Mouse (Mus musculus) 416B (cell line): ENCODE results near the gene Tsc22d4.
"Not testable (repeated sequence)": the region's sequence is repeated elsewhere in the genome, so short reads cannot be mapped to it uniquely, and the experiment has no call there.

Experiments used
- DNase-seq: peaks from one replicate; pipeline ENCODE4 v3.0.0; 2011; ENCODE audit warnings: low read depth

Gene Tsc22d4

GRCm38 (mm10) chr5:137745214-137746171, at the start of gene Tsc22d4:
Tsc22d4 (plus strand) TSS chr5:137745730.
- peak; percentile 98 for DNase-seq

GRCm38 (mm10) chr5:137695930-137696329, 49.6 kb upstream of the Tsc22d4 start:
- DNase-seq = peak; percentile 65

- no peak for DNase-seq
Measured at GRCm38 (mm10) chr5:137699080-137699479, 46.5 kb upstream of the Tsc22d4 start.

- no peak for DNase-seq
Measured at GRCm38 (mm10) chr5:137699850-137700249, 45.7 kb upstream of the Tsc22d4 start.

- peak; percentile 78 for DNase-seq
Measured at GRCm38 (mm10) chr5:137705242-137705641, 40.3 kb upstream of the Tsc22d4 start.

- DNase-seq = peak; percentile 95
Measured at GRCm38 (mm10) chr5:137706913-137707633, 38.5 kb upstream of the Tsc22d4 start.

GRCm38 (mm10) chr5:137713454-137713853, 32.1 kb upstream of the Tsc22d4 start:
- DNase-seq = no peak

- DNase-seq = no peak
Measured at GRCm38 (mm10) chr5:137715685-137716084, 29.8 kb upstream of the Tsc22d4 start.

GRCm38 (mm10) chr5:137718020-137718790, 27.3 kb upstream of the Tsc22d4 start:
- no peak for DNase-seq

- DNase-seq = no peak
Measured at GRCm38 (mm10) chr5:137719088-137719487, 26.4 kb upstream of the Tsc22d4 start.

GRCm38 (mm10) chr5:137720558-137721164, 24.9 kb upstream of the Tsc22d4 start:
- not testable (repeated sequence) for DNase-seq

- DNase-seq = no peak
Measured at GRCm38 (mm10) chr5:137723840-137724239, 21.7 kb upstream of the Tsc22d4 start.

GRCm38 (mm10) chr5:137726767-137727166, 18.8 kb upstream of the Tsc22d4 start:
- no peak for DNase-seq

GRCm38 (mm10) chr5:137733638-137734288, 11.8 kb upstream of the Tsc22d4 start:
- DNase-seq = no peak

GRCm38 (mm10) chr5:137734289-137735061, 11.1 kb upstream of the Tsc22d4 start:
- DNase-seq = no peak

- DNase-seq = no peak
Measured at GRCm38 (mm10) chr5:137737400-137737940, 8.1 kb upstream of the Tsc22d4 start.

GRCm38 (mm10) chr5:137738516-137738915, 7.0 kb upstream of the Tsc22d4 start:
- peak; percentile 67 for DNase-seq

GRCm38 (mm10) chr5:137739471-137739870, 6.1 kb upstream of the Tsc22d4 start:
- no peak for DNase-seq

GRCm38 (mm10) chr5:137740506-137740905, 5.0 kb upstream of the Tsc22d4 start:
- no peak for DNase-seq
